Mouse (Mus musculus): ENCODE results near the gene Sigirr.

GRCm38 (mm10) chr7:141078876-141079275, 21.5 kb downstream of the Sigirr start:
- TF ChIP-seq POLR2A (IDR thresholded peaks at IDR 0.05; ENCODE audit: extremely low read depth, insufficient read depth, low read length) (no peak), CTCF (IDR thresholded peaks at IDR 0.05; ENCODE audit: extremely low read depth, insufficient read depth, low read length) (no peak)

Data from cortical plate, adult 2 months (tissue).